Mouse (Mus musculus): ENCODE data around the gene Tenm3.
A peak's percentile ranks its signal among the peaks of the same experiment; 100 is the strongest.

Tenm3 gene

GRCm38 (mm10) chr8:48591818-48592217, 251.9 kb downstream of the Tenm3 start:
- DNase-seq (ENCODE audit: low spot score in 2 of 2), result no peak

GRCm38 (mm10) chr8:48579732-48580131, 264.0 kb downstream of the Tenm3 start:
- no peak for DNase-seq (ENCODE audit: low spot score in 2 of 2)

GRCm38 (mm10) chr8:48579144-48579543, 264.6 kb downstream of the Tenm3 start:
- no peak for DNase-seq (ENCODE audit: low spot score in 2 of 2)

- no peak for DNase-seq (ENCODE audit: low spot score in 2 of 2)
Measured at GRCm38 (mm10) chr8:48572941-48573340, 270.8 kb downstream of the Tenm3 start.

- no peak for DNase-seq (ENCODE audit: low spot score in 2 of 2)
Measured at GRCm38 (mm10) chr8:48572345-48572744, 271.4 kb downstream of the Tenm3 start.

GRCm38 (mm10) chr8:48568608-48569007, 275.1 kb downstream of the Tenm3 start:
- DNase-seq (ENCODE audit: low spot score in 2 of 2), result no peak

GRCm38 (mm10) chr8:48567929-48568607, 275.7 kb downstream of the Tenm3 start:
- DNase-seq (ENCODE audit: low spot score in 2 of 2), result peak; percentile 68 to 74

- DNase-seq (ENCODE audit: low spot score in 2 of 2), result peak in 1 of 2 experiments; percentile 49
Measured at GRCm38 (mm10) chr8:48560227-48560626, 283.5 kb downstream of the Tenm3 start.

- peak; percentile 67 for DNase-seq (ENCODE audit: low spot score in 2 of 2)
Measured at GRCm38 (mm10) chr8:48555546-48556141, 288.1 kb downstream of the Tenm3 start.

GRCm38 (mm10) chr8:48554762-48555545, 288.8 kb downstream of the Tenm3 start:
- DNase-seq (ENCODE audit: low spot score in 2 of 2), result peak; percentile 86 to 89

GRCm38 (mm10) chr8:48553791-48554288, 289.9 kb downstream of the Tenm3 start:
- DNase-seq (ENCODE audit: low spot score in 2 of 2), result no peak

GRCm38 (mm10) chr8:48552306-48552705, 291.4 kb downstream of the Tenm3 start:
- DNase-seq (ENCODE audit: low spot score in 2 of 2), result no peak

GRCm38 (mm10) chr8:48551370-48551769, 292.4 kb downstream of the Tenm3 start:
- DNase-seq (ENCODE audit: low spot score in 2 of 2), result no peak

GRCm38 (mm10) chr8:48548908-48549307, 294.8 kb downstream of the Tenm3 start:
- DNase-seq (ENCODE audit: low spot score in 2 of 2), result no peak

- no peak for DNase-seq (ENCODE audit: low spot score in 2 of 2)
Measured at GRCm38 (mm10) chr8:48545631-48546030, 298.1 kb downstream of the Tenm3 start.

- DNase-seq (ENCODE audit: low spot score in 2 of 2), result no peak
Measured at GRCm38 (mm10) chr8:48544840-48545239, 298.9 kb downstream of the Tenm3 start.

GRCm38 (mm10) chr8:48542141-48542540, 301.6 kb downstream of the Tenm3 start:
- no peak for DNase-seq (ENCODE audit: low spot score in 2 of 2)

- DNase-seq (ENCODE audit: low spot score in 2 of 2), result no peak
Measured at GRCm38 (mm10) chr8:48540894-48541293, 302.9 kb downstream of the Tenm3 start.

- no peak for DNase-seq (ENCODE audit: low spot score in 2 of 2)
Measured at GRCm38 (mm10) chr8:48535833-48536232, 307.9 kb downstream of the Tenm3 start.

- DNase-seq (ENCODE audit: low spot score in 2 of 2), result no peak
Measured at GRCm38 (mm10) chr8:48531795-48532194, 312.0 kb downstream of the Tenm3 start.

GRCm38 (mm10) chr8:48530916-48531570, 312.7 kb downstream of the Tenm3 start:
- DNase-seq (ENCODE audit: low spot score in 2 of 2), result no peak

GRCm38 (mm10) chr8:48527418-48527817, 316.3 kb downstream of the Tenm3 start:
- DNase-seq (ENCODE audit: low spot score in 2 of 2), result no peak

All from right cerebral cortex, postnatal 10 days (tissue).